Mouse (Mus musculus) embryonic facial prominence, embryonic 13.5 days (tissue): Measurements from ENCODE around the gene Bbs9. TPM values are rescaled to one million over a fixed set of nuclear protein-coding genes. Genes with fewer than 3 reads are reported as not detected.

Source experiments
- ATAC-seq: fragments of 200-750 bp; cut with Nextera tagmentation; 2 replicates; pipeline ENCODE4 v1.8.0; 2017; ENCODE audit warnings: low read depth; ENCODE audit not compliant: insufficient number of reproducible peaks, insufficient read depth, low FRiP score, low TSS enrichment
- H3K27ac ChIP-seq: fragments of 300-500 bp; sonication (generic); 2 replicates; pipeline ENCODE4 v1.5.1; 2015; ENCODE audit warnings: moderate library complexity, mild to moderate bottlenecking, inconsistent platforms
- H3K27me3 ChIP-seq: fragments of 300-500 bp; sonication (generic); 2 replicates; pipeline ENCODE4 v1.6.1; 2015; ENCODE audit warnings: mild to moderate bottlenecking, inconsistent platforms
- H3K36me3 ChIP-seq: fragments of 300-500 bp; sonication (generic); 2 replicates; pipeline ENCODE4 v1.6.1; 2015; ENCODE audit warnings: mild to moderate bottlenecking, inconsistent platforms
- H3K4me1 ChIP-seq: fragments of 300-500 bp; sonication (generic); 2 replicates; pipeline ENCODE4 v1.6.1; 2015; ENCODE audit warnings: inconsistent platforms
- H3K4me2 ChIP-seq: fragments of 300-500 bp; sonication (generic); 2 replicates; pipeline ENCODE4 v1.6.1; 2015; ENCODE audit warnings: moderate library complexity, mild to moderate bottlenecking, inconsistent platforms
- H3K4me3 ChIP-seq: fragments of 300-500 bp; sonication (generic); 2 replicates; pipeline ENCODE4 v1.5.1; 2015; ENCODE audit warnings: mild to moderate bottlenecking, inconsistent platforms
- H3K9ac ChIP-seq: fragments of 300-500 bp; sonication (generic); 2 replicates; pipeline ENCODE4 v1.6.1; 2015; ENCODE audit warnings: mild to moderate bottlenecking, inconsistent platforms
- H3K9me3 ChIP-seq: fragments of 300-500 bp; sonication (generic); 2 replicates; pipeline ENCODE4 v1.6.1; 2016; ENCODE audit warnings: inconsistent platforms
- WGBS: fragments of 180-500 bp; shearing (Covaris S2); methylation state at CpG from one replicate; pipeline ENCODE4 v1.1.7; 2015; ENCODE audit warnings: mixed read lengths; 5-methylcytosine and 5-hydroxymethylcytosine counted together
- polyA plus RNA-seq: library from polyadenylated mRNA; unstranded; fragments of >200 nt; fragmentation: Nextera tagmentation; extraction: Ambion mirVana; gene quantifications from 2 replicates; pipeline ENCODE4 v1.2.1, GENCODE M21; 2015

The Bbs9 gene
- polyA plus RNA-seq, 1 experiment from 2014 or later, result 13.8 TPM

- Histone ChIP-seq H3K27me3 (no peaks in the 10 kb centered on the region), H3K9me3 (no peaks in the 10 kb centered on the region), H3K4me1 (no peaks in the 10 kb centered on the region), H3K9ac (no peak overlapping the region), H3K4me2 (no peak overlapping the region), H3K27ac (no peak overlapping the region), H3K36me3 (no peaks in the 10 kb centered on the region), H3K4me3 (no peak overlapping the region)
- ATAC-seq, result no peak
- 86% methylated on average over 3 of the region's 3 CpGs for WGBS
Observed at GRCm38 (mm10) chr9:22646461-22646860, 170.9 kb downstream of the Bbs9 start.

GRCm38 (mm10) chr9:22648163-22648562, 172.6 kb downstream of the Bbs9 start:
- 97% methylated on average over 3 of the region's 3 CpGs for WGBS
- ATAC-seq, result no peak
- no peak overlapping the region for H3K27ac ChIP-seq

GRCm38 (mm10) chr9:22649606-22650005, 174.1 kb downstream of the Bbs9 start:
- no peak for ATAC-seq
- Histone ChIP-seq H3K4me2 (no peak overlapping the region), H3K27ac (no peak overlapping the region), H3K4me3 (no peak overlapping the region), H3K4me1 (no peaks in the 10 kb centered on the region), H3K9me3 (no peaks in the 10 kb centered on the region), H3K9ac (no peak overlapping the region), H3K27me3 (no peaks in the 10 kb centered on the region), H3K36me3 (no peaks in the 10 kb centered on the region)
- whole genome bisulfite sequencing, result 75% methylated on average over 10 of the region's 10 CpGs

More at GRCm38 (mm10) chr9:22648163-22648562, 172.6 kb downstream of the Bbs9 start:
- H3K4me1 ChIP-seq, result no peaks in the 10 kb centered on the region
- no peaks in the 10 kb centered on the region for H3K36me3 ChIP-seq
- no peak overlapping the region for H3K9ac ChIP-seq
- no peaks in the 10 kb centered on the region for H3K9me3 ChIP-seq
- H3K4me2 ChIP-seq, result no peak overlapping the region
- H3K4me3 ChIP-seq, result no peak overlapping the region
- H3K27me3 ChIP-seq, result no peaks in the 10 kb centered on the region

GRCm38 (mm10) chr9:22650781-22651180, 175.3 kb downstream of the Bbs9 start:
- Histone ChIP-seq H3K27me3 (no peaks in the 10 kb centered on the region), H3K9ac (no peak overlapping the region), H3K4me3 (no peak overlapping the region), H3K27ac (no peak overlapping the region), H3K9me3 (no peaks in the 10 kb centered on the region), H3K4me1 (no peaks in the 10 kb centered on the region), H3K36me3 (0 out of 2 replicates have a peak, but pooled peaks cover 2% of the 10 kb centered on the region), H3K4me2 (no peak overlapping the region)
- 94% methylated on average over 1 of the region's 1 CpGs for WGBS
- no peak for ATAC-seq

GRCm38 (mm10) chr9:22651619-22652018, 176.1 kb downstream of the Bbs9 start:
- no peak for ATAC-seq
- H3K4me1 ChIP-seq, result no peaks in the 10 kb centered on the region
- no peak overlapping the region for H3K27ac ChIP-seq
- no peak overlapping the region for H3K9ac ChIP-seq
- H3K9me3 ChIP-seq, result no peaks in the 10 kb centered on the region
- 79% methylated on average over 3 of the region's 3 CpGs for WGBS
- H3K27me3 ChIP-seq, result no peaks in the 10 kb centered on the region
- H3K4me2 ChIP-seq, result no peak overlapping the region
- H3K4me3 ChIP-seq, result no peak overlapping the region
- 0 out of 2 replicates have a peak, but pooled peaks cover 2% of the 10 kb centered on the region for H3K36me3 ChIP-seq

GRCm38 (mm10) chr9:22654726-22655393, 179.3 kb downstream of the Bbs9 start:
- Histone ChIP-seq H3K9me3 (no peaks in the 10 kb centered on the region), H3K4me2 (no peak overlapping the region), H3K27ac (no peak overlapping the region), H3K9ac (no peak overlapping the region), H3K4me1 (no peaks in the 10 kb centered on the region), H3K4me3 (no peak overlapping the region), H3K36me3 (0 out of 2 replicates have a peak, but pooled peaks cover 2% of the 10 kb centered on the region), H3K27me3 (no peaks in the 10 kb centered on the region)
- ATAC-seq, result no peak
- WGBS, result 75% methylated on average over 11 of the region's 11 CpGs

- no peak for ATAC-seq
- no peak overlapping the region for H3K4me2 ChIP-seq
- WGBS, result 88% methylated on average over 5 of the region's 5 CpGs
- no peak overlapping the region for H3K9ac ChIP-seq
- H3K36me3 ChIP-seq, result 0 out of 2 replicates have a peak, but pooled peaks cover 2% of the 10 kb centered on the region
- H3K27me3 ChIP-seq, result no peaks in the 10 kb centered on the region
- no peaks in the 10 kb centered on the region for H3K4me1 ChIP-seq
- no peaks in the 10 kb centered on the region for H3K9me3 ChIP-seq
- H3K4me3 ChIP-seq, result no peak overlapping the region
- no peak overlapping the region for H3K27ac ChIP-seq
Observed at GRCm38 (mm10) chr9:22657216-22657615, 181.7 kb downstream of the Bbs9 start.

GRCm38 (mm10) chr9:22665155-22665554, 189.6 kb downstream of the Bbs9 start:
- no peak for ATAC-seq
- 90% methylated on average over 8 of the region's 8 CpGs for WGBS
- H3K27me3 ChIP-seq, result no peaks in the 10 kb centered on the region
- no peaks in the 10 kb centered on the region for H3K4me1 ChIP-seq
- H3K36me3 ChIP-seq, result no peaks in the 10 kb centered on the region
- H3K4me2 ChIP-seq, result no peak overlapping the region
- H3K9ac ChIP-seq, result no peak overlapping the region
- no peak overlapping the region for H3K4me3 ChIP-seq
- H3K9me3 ChIP-seq, result no peaks in the 10 kb centered on the region
- no peak overlapping the region for H3K27ac ChIP-seq

GRCm38 (mm10) chr9:22672937-22673336, 197.4 kb downstream of the Bbs9 start:
- H3K9ac ChIP-seq, result no peak overlapping the region

GRCm38 (mm10) chr9:22677132-22677829, 201.8 kb downstream of the Bbs9 start:
- WGBS, result 93% methylated on average over 7 of the region's 7 CpGs
- no peak overlapping the region for H3K4me2 ChIP-seq
- no peaks in the 10 kb centered on the region for H3K36me3 ChIP-seq
- no peak overlapping the region for H3K4me3 ChIP-seq
- no peak overlapping the region for H3K27ac ChIP-seq
- H3K9me3 ChIP-seq, result no peaks in the 10 kb centered on the region
- no peak for ATAC-seq
- H3K4me1 ChIP-seq, result 0 out of 2 replicates have a peak, but pooled peaks cover 5% of the 10 kb centered on the region
- H3K9ac ChIP-seq, result no peak overlapping the region
- no peaks in the 10 kb centered on the region for H3K27me3 ChIP-seq

More at GRCm38 (mm10) chr9:22672937-22673336, 197.4 kb downstream of the Bbs9 start:
- H3K27me3 ChIP-seq, result no peaks in the 10 kb centered on the region
- H3K4me1 ChIP-seq, result no peaks in the 10 kb centered on the region
- WGBS, result 92% methylated on average over 2 of the region's 2 CpGs
- no peak overlapping the region for H3K27ac ChIP-seq
- no peaks in the 10 kb centered on the region for H3K36me3 ChIP-seq
- no peak for ATAC-seq
- no peak overlapping the region for H3K4me3 ChIP-seq
- no peaks in the 10 kb centered on the region for H3K9me3 ChIP-seq
- H3K4me2 ChIP-seq, result no peak overlapping the region

GRCm38 (mm10) chr9:22677997-22678396, 202.5 kb downstream of the Bbs9 start:
- Histone ChIP-seq H3K9me3 (no peaks in the 10 kb centered on the region), H3K4me1 (0 out of 2 replicates have a peak, but pooled peaks cover 5% of the 10 kb centered on the region), H3K27ac (no peak overlapping the region), H3K36me3 (no peaks in the 10 kb centered on the region), H3K9ac (no peak overlapping the region), H3K4me2 (no peak overlapping the region), H3K4me3 (no peak overlapping the region), H3K27me3 (no peaks in the 10 kb centered on the region)
- ATAC-seq, result no peak
- WGBS, result 70% methylated on average over 4 of the region's 4 CpGs

- Histone ChIP-seq H3K36me3 (no peaks in the 10 kb centered on the region), H3K4me3 (no peak overlapping the region), H3K4me1 (0 out of 2 replicates have a peak, but pooled peaks cover 7% of the 10 kb centered on the region), H3K4me2 (no peak overlapping the region), H3K9me3 (no peaks in the 10 kb centered on the region), H3K9ac (no peak overlapping the region), H3K27ac (no peak overlapping the region), H3K27me3 (no peaks in the 10 kb centered on the region)
- WGBS, result 83% methylated on average over 4 of the region's 4 CpGs
- no peak for ATAC-seq
Observed at GRCm38 (mm10) chr9:22678496-22678895, 203.0 kb downstream of the Bbs9 start.
